Mouse (Mus musculus) sigmoid colon, adult 10 weeks (tissue): ENCODE results near the gene Fbxo22. TPM values are rescaled to one million over a fixed set of nuclear protein-coding genes. Genes with fewer than 3 reads are reported as not detected.

Experiments
- polyA plus RNA-seq: library from polyadenylated mRNA; stranded (reverse); fragments of 350-450 nt; fragmentation: Illumina TruSeq; extraction: RNeasy Lipid Tissue Mini Kit (QIAGEN cat#74804); gene quantifications from one replicate; pipeline ENCODE4 v1.2.3, GENCODE M21; 2014; ENCODE audit warnings: low read depth, low replicate concordance

Gene Fbxo22
- polyA plus RNA-seq: 51.2 TPM

DNA sequence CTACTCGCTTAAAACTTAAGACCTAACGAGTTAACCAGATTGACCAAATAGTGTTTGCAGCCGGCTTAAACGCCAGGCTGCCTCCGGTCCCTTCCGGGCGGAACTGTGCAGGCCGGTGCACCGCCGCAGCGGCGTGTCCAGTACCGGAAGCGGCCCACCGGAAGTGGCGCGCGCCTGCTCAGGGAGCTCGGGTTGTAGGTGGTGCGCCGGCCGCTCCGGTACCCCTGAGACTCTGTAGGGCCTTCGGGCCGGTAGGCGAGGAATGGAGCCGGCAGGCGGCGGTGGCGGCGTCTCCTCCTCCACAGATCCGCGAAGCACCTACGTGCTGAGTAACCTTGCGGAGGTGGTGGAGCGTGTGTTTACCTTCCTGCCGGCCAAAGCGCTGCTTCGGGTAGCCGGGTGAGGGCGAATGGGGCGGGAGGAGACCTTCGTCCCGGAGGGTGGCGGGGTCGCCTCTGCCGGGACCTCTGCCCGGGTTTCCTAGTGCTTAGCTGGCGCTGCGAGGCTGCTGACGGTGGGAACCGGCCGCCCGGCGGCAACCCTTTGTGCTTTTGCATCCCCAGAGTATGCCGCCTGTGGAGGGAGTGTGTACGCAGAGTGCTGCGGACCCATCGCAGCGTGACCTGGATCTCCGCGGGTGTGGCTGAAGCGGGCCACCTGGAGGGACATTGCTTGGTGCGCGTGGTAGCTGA is at the start of gene Fbxo22:
Fbxo22 (plus strand) TSS at position 136 of the 692 bp plus-strand sequence.

Other genes starting within 250 kb of the Fbxo22 start
- 0.88 TPM for gene Chrna5, start 228.0 kb upstream of the Fbxo22 start, polyA plus RNA-seq
- 3.9 TPM for gene Chrna3, start 182.4 kb upstream of the Fbxo22 start, polyA plus RNA-seq
- gene Chrnb4, start 160.1 kb upstream of the Fbxo22 start, polyA plus RNA-seq: 2.0 TPM
- 104 TPM for gene Ube2q2, start 60.1 kb upstream of the Fbxo22 start, polyA plus RNA-seq
- 1.4 TPM for gene Nrg4, start 117.9 kb downstream of the Fbxo22 start, polyA plus RNA-seq
- not detected for gene Tmem266, start 118.0 kb downstream of the Fbxo22 start, polyA plus RNA-seq